Mouse (Mus musculus) heart, adult 18-20 months (tissue): ENCODE measurements at regions not wholly inside any gene's neighbourhood (a gene's known extent, or its start where the extent isn't known, plus 50 kb on each side); places are given as distances from the start of the nearest gene placed in this dataset.

Experiments
- DNase-seq, 2 experiments: peaks; one replicate each; pipeline ENCODE4 v3.0.0; 2021 to 2022; ENCODE audit warnings: mixed read lengths in 1 of 2

DNA sequence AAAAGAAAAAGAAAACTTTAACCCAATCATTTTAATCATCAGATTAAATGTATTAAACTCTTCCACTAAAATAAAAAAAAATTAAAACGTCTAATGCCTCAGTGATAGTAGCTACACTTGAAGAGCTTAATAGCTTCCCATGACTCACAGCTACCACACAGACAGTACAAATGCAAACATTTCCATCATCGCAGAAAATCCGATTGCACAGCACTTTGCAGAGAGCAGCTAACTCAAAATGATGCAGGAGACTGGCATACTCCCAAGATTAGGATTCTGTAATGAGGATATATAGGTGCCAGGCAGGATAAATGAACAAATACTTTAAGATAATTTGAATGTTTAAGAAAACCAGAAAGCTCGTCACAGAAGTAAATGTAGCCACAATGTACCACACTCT is 238.3 kb upstream of the Kif2a start:
- no peak for DNase-seq

DNA sequence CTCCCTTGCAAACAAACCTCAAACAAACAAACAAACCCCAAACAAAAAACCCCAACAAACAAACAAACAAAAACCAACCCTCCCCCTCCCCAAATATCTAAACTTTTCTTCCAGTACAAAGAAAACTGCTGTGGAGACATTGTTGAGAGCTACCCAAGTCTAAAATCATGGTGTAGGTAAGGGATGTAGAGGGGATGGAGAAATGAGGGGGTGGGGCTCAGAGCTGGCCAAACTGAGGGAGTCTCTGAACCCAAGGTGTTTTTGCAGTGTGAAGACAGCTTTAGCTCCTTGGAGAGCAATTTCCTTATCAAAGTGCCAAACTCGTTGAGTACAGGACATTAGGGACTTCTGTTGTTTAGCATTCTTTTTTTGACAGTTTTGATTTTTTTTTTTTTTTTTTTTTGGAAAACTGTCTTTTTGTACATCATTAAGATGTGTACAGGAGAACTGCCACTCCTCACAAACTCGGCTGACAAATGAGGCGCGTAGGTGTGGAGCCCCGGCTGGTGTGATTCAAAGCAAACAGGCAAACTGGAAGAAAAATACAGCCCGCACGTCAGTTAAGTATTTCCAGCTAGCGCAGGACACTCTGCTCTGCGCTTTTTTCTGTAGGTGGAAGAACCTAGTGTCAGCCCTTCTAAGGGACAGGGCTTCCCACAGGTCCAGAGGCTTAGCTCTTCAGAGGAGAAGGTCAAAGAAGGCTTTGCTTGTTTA is 226.0 kb upstream of the Kif2a start:
- no peak for DNase-seq

DNA sequence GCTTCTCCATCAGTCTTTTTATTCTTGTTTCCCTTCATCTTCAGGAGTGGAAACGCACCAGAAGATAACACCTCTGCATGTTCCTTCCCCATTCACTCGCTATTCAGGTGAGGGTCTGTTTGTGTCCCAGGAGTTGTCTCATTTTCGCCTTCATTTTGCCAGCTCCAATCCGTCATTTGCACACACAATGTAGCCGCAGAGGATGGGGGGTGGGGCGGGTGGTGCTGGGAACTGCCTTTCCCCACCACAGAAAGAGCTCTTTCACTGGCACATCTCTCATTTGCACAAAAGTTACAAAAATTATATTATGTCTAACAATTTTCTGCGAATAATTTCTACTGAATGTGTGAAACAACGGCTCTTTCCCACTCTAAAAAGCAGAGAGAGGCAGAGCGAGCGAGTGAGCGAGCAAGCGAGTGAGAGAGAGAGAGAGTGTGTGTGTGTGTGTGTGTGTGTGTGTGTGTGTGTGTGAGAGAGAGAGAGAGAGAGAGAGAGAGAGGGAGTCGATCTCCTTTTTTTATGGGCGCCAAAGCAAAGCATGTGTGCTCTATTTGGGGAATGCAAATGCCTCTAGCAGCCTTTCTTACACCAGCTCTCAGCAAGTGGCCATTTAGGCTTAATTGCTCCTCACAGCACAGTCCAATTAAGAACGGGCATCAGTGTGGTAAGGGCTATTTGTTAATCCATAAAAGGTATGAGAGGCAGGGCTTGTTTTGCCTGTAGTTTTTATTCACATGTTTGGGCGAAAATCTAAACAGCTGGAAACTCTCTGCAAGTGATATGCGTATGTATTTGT is 225.2 kb upstream of the Kif2a start:
- no peak for DNase-seq

DNA sequence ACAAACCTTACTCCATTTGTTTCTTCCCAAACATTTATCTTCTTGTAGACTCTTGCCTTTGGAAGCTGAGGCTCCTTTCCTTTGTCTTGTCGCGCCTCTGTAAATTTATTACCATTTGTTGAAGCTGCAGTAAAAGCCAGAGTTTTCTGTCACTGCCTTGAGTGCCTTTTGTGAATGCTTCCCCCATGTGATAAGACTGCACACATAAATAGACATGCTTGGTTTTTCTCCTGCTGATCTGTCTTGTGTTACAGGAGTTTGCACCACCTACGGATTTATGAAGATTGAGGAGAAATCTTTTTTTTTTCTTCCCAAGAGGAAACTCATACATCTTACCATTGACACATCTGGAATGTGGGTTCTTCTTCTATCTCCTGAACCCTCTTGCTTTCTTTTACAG is 222.2 kb upstream of the Kif2a start:
- DNase-seq = no peak

DNA sequence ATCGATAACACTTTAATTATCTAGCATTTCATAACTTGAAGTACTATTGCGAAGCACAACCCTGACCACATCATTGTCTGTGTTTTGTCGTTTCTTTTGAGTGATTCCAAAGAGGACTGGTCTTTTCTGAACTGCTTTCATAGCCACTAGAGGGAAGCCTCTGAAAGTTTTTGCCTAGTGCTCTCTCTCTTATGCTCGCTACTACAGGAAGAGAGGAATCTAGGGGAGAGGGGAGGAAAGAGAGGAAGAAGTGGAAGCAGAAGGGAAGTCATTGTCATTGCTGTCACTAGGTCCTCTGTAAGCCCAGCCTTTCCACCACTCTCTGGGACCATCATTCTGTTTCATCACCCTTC is 217.1 kb upstream of the Kif2a start:
- DNase-seq = no peak

DNA sequence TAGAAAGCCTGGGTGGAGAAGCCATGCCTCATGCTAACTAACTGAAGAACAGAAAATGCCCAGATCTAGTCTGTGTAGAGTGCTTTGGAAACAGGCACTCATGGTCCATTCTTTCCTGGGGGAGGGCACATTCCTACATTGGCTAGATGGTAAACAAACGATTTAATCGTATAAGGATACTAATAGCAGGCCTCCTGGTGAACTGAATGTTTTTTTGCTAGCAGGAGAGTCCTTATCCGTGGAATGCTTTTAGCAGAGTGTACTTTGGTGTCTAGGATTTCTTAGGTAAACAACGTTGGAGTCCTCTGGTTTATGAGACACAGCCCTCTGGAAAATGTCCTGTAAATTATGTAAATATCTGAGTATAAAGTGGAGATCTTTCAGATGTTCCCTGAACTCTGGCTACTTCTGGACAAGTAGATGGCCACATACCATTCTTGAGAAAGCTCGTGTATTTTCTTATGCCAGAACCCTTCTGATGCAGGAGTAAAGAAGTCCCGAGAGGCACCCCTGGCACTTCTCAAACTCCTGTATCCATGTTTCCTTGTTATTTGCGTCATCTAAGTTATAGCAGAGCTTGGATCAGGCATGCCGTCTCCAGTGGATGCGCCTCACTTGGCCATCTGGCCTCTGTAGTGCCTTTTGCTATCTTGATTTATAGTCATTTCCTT is 216.6 kb upstream of the Kif2a start:
- DNase-seq = no peak

DNA sequence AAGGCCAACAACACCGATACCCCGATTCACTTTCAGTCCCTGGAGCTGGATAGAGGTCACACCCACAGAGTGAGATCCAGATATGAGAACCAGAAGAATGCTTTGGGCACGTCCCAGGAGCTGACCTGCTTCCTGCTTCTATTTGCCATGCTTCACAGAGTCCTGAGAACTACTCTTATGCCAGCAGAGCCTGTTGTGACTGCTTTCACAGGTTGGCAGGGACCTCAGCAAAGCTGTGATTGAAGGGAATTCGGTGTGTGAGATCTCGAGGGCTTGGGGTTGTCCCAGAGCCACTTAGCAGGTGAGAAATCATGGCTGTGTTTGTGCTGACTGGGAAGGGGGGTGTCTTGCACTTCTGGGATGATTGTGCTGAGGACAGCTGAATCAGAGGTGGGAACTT is 197.5 kb upstream of the Kif2a start:
- no peak for DNase-seq

DNA sequence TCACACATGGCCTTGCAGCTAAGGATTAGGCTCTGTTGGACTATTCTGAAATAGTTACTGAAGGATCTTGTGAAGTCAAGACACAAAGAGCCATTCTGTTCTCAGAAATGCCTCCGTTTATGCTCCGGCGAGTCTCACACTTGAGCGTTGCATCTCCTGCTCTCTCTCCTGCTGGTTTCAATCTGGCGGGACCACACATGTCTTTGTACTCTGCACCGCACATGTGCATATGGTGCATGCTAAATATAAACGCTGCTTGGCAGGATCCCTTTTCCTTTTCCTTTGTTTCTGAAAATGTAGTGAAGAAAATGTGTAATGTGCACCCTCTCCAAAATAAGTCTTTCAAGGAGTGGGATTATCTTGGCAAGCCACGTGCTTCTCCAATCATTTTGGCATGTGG is 196.4 kb upstream of the Kif2a start:
- no peak for DNase-seq

DNA sequence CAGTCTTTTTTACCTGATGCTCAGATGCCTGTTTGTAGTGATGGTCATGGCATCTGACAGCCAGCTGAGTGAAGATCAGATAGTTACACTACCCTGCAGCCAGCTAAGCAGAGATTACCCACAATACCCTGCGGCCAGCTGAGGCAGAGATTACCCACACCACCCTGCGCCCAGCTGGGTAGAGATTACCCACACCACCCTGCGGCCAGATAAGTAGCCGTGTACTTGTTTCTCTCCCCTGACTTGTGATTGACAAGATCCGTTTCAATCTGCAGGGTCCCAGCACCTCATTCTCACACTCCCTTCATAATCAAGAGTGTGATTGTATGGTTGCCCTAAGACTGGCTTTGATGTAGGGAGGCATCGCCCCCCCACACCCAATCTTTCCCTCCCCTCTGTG is 195.9 kb upstream of the Kif2a start:
- no peak for DNase-seq

DNA sequence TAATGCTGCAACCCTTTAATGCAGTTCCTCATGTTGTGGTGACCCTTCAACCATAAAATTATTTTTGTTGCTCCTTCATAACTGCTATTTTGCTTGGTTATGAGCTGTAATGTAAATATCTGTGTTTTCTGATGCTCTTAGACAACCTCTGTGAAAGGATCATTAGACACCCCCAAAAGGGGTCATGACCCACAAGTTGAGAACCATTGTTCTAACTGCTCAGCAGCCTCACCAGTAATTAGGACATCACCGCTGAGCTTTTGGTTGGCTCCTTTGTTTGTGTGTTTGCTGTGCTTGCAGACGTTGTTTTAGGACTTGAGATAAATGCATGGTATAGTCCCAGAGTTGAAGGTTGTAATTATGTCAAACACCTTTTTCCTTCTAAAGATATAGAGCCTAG is 191.4 kb upstream of the Kif2a start:
- no peak for DNase-seq

DNA sequence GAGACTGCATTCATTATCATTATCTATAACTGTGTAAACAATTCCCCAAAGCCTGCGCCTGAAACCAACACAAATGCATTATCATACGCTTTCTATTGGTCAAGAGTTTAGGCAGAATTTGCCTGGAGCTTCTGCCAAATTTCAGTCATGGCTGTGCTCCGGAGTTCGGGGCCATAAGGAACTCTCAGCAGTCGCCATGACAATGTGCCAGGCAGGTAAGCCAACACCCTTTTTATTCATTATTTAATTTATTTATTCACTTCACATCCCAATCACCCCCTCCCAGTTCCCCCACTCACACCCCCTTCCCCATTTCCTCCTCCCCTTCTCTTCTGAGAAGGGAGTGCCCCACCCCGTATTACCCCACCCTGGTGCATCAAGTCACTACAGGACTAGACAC is 188.8 kb upstream of the Kif2a start:
- no peak for DNase-seq

DNA sequence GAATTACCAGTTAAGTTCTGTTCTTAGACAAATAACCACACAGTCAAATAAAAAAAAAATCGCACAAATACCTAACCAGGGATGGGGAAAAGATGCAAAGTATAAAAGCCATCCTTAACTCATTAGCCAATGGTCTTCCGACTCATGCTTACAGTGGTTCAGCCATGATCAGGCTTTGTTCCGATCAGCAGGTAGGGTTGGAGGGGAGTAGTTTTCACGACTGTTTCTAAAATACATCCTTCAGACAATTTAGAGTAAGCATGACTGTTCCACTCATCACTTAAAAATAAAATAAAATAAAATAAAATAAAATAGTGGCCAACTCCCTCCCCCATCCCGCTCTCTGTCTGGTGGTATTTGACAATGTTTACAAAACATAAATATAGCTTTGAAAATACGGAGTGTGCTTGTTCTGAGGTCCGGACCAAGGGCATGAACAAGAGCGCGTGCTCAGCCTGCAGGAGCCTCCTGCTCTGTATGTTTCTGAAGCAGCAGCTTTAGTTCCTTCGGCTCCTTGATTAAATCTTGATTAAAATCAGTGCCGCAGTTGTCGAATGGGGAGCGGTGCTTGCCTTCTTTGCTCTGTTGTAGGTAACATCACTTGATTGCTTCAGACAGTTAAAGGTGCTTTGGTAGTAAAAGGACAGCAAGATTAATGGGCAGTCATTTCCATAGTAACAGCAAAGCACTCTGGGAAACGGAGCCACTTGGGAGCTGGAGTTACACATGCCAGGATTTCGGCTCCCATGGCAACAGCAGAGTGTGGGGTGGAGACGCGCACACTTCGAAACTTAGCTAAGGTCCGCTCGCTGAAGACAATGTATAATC is 185.6 kb upstream of the Kif2a start:
- DNase-seq = peak; percentile 39 to 43

DNA sequence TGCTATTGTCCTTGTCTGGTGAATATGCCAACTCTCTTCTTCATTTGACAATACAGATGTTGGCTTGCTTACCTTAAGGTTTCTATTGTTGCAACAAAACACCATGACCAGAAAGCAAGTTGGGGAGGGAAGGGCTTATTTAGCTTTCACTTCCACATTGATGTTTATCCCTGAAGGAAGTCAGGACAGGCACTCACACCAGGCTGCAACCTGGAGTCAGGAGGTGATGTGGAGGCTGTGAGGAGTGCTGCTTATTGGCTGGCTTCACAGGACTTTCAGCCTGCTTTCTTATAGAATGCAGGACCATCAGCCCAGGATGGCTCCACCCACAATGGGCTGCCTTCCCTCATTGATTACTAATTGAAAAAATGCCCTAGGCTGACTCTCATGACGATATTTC is 177.9 kb upstream of the Kif2a start:
- no peak for DNase-seq

DNA sequence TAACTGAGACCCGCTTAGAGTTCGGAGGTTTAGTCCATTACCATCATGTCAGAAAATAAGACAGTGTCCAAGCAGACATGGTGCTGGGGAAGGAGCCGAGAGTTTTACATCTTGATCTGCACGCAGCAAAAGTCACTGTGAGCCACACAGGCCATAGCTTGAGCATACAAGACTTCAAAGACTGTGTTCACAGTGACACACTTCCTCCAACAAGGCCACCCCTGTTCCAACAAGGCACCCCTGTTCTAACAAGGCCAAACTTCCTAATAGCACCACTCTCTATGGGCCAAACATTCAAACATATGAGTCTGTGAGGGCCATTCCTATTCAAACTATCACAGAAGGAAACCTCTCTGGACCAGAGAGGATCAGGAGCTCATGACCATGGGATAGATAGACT is 171.5 kb upstream of the Kif2a start:
- DNase-seq = no peak

DNA sequence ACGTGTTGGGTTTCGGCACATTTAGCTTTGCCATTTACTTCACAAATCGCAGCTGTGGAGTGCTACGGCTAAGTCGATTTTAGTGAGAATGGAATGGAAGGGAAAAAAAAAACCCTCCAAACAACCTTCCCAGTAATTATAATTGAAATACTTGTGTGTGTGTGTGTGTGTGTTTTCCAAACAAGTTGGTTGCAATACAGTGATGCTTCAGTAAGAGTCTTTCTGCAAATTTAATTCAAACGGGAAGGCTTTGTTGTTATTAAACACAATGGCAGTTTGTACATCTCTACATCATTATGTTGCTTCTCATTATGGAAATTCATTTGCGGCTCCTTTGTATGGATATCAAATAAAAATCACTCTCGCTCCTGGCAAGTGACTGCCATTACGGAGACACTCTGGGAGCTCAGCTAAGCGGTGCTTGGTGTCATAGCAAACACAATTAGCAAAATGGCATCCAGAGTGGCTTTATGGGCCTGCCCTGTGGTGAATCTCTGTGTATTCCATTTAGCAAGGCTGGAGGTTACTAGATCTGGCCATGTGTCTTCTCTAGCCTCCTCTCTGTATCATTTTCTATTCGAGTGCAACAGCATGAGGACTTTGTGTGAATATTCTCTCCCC is 165.4 kb upstream of the Kif2a start:
- DNase-seq = no peak

DNA sequence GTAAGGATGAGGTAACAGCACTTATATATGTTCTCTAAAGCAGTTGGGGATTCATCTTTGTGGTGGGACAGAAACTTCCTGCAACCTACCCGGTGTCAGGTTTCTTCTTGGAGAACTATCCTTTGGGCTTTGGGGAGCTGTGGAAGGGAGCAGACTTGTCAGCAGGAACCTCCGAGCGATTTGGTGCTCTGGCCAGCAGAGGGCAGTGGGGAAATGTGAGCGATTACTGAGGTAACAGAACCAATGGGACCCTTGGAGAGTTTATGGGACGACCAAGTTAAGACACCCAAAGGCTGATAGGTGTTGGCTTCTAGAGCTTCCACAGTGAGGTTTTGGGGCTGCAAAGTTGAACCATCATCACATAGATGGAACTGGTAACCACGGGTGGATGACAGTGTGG is 160.6 kb upstream of the Kif2a start:
- DNase-seq = peak in 1 of 2 experiments; percentile 54

DNA sequence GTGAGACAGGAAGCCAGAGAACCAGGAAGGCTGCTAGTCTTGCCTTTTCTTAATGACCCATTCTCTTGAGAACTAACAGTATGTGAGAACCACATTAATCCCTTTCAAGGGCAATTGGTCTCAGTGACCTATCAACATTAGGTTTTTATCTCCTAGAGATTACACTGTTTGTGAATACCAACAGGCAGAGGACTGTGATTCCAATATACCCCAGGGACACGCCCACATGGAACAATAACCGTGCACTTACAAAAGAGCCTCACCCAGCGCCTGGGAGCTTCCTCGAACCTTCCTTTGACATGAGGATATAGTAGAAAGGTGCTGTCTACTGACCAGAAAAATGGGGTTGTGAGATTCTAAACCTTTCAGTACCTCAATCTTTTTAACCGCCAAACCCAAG is 157.6 kb upstream of the Kif2a start:
- DNase-seq = no peak

DNA sequence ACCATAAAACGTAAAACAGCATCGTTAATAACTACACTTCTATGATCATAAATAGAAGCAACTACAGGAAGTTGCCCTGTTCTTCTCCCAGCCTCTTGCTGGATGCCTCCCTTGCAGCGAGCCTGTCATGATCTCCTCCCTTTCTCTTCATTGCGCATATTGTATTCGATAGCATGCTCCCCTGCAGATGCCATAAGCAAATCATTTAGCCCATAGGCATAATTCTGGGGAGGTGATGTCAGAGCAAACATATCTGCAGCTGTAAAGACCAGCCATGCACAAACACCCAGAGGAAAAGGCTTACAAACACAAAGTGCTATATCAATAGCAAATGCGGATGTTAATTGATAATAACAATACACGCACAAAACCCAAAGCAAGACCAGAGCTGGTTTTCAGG is 155.7 kb upstream of the Kif2a start:
- DNase-seq = no peak

DNA sequence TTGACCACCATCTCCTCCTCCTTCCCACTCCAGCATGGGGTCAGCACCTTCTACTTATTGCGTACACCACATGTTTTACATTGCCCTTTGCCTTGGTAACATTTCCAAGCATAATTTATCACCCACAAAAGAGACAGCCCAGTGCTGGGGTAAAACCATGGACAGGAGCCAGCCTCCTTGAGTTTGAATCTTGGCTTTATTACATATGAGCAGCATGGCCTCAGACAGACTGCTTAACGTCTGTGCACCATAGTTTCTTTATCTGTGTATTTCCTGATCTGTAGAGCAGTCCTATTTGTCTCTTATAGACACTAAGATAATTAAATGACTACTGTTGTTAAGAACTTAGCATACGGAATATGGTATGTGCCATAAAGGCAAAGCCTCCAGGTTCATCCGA is 154.0 kb upstream of the Kif2a start:
- no peak for DNase-seq

DNA sequence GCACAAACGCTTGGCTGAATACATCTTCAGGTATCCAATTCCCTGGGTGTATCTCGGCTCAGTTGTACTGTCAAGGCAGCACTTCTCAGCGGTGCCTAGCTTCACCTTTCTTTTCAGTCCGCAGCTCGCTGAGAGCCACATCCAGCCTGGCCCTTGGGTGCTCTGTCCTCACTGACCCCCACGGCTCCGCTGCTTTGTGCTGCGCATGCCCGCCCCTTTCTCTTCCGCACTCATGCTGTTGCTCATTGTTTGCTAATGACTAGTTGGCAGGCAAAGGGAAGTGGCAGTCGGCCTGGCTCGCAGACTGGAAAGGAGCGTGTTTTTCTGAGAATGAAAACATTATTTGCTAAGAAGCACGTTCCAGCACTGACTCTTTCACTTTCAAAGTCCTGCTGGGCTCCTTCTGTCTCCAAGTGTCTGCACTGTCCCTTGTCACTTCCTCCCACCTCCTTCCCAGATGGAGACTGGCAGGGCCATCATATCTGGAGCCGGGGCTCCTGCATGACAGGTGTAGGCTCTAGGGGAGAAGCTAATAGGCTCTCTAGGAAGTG is 146.7 kb upstream of the Kif2a start:
- DNase-seq = peak; percentile 36 to 41

DNA sequence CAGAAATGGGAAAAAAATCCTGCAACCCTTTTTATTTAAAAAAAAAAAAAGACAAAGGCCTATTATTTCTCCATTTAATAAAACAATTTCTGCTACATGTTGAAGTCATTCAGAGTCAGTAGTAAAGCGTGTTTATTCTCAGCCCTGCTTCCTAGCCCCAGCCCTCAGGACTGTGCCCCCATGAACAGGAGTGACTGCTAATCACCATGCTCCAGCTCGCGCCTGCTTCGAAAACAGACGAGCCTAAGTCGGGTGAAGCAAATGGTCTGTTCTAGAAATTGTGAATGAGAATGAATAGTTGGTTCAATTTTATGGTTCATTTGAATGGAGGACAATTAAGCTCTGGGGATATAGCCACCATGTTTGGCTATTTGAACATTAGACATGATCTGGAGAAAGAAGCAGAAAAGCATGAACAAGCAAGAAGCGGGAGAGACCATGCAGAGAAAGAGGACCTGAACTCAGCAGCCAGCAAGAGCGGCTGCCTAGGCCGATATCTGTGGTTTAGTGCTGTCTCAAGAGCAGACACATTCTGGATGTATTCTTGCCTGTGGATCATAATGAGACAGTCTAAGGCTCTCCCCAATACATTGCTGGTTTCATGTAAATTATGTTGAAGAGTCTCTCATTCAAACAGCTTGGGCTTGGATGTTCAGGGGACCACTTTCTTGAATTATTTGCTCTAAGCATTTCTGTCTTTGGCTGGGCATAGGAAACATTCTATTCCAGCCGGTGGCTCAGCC is 146.1 kb upstream of the Kif2a start:
- no peak for DNase-seq
